Mouse (Mus musculus) left cerebral cortex, postnatal 10 days (tissue): ENCODE data around the gene Rab37. TPM values are rescaled to one million over a fixed set of nuclear protein-coding genes. Genes with fewer than 3 reads are reported as not detected.

Experiments used
- DNase-seq, 2 experiments: peaks; one replicate each; pipeline ENCODE4 v3.0.0; 2021 to 2022; ENCODE audit warnings: low spot score in 2 of 2, mixed read lengths in 1 of 2; ENCODE audit errors: extremely low spot score in 1 of 2
- intact Hi-C: fragments of 180-260 bp; cut with DNase I; formaldehyde crosslinking; loops from one replicate; pipeline ENCODE4 v1.15.1; 2025
- total RNA-seq, 2 experiments: library from RNA; stranded (reverse); gene quantifications; 2 replicates each; pipeline ENCODE4 v1.2.3; 2021

Gene Rab37
- total RNA-seq, 2 experiments from 2014 or later = 0.39 to 0.51 TPM

DNA sequence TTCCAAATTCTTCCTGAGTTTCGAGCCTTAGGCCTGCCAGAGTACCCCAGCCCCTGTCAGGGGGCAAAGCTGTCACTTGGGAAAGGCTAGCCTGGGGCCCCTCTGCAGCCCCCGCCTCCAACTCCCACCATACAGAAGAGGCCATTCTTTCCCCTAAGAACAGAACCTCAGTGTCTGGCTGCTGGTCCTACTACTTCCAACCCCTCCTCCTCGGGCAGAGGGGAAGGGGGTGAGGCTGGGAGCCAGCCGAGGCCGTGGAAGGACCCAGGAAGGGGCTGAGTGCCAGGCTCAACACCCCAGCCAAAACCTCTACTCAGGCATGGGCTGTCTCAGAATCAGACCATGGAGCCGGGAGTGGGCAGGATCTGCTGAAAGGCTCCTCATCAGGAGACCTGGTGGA is 88.0 kb downstream of the Rab37 start:
- DNase-seq = peak; percentile 62 to 64
- intact Hi-C loops = no loop called here

DNA sequence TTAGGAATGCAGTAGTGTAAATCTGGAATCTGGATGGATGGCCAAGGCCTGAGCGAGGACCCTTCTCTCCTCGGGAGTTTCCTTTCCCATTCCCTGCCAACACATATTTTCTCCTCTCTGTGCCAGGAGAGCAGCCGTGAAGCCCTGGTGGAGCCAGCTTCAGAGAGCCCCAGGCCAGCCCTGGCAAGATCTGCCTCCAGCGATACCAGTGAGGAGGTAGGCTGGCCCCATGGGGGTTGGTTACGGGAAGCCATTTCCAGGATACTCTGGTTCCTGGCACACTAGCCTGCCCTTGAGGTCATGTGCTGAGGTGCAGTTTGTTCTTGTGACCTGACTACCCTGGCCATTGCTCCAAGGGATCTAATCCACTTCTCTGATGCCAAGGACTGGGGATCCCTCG is 88.7 kb downstream of the Rab37 start:
- no peak for DNase-seq
- intact Hi-C loops = no loop called here

DNA sequence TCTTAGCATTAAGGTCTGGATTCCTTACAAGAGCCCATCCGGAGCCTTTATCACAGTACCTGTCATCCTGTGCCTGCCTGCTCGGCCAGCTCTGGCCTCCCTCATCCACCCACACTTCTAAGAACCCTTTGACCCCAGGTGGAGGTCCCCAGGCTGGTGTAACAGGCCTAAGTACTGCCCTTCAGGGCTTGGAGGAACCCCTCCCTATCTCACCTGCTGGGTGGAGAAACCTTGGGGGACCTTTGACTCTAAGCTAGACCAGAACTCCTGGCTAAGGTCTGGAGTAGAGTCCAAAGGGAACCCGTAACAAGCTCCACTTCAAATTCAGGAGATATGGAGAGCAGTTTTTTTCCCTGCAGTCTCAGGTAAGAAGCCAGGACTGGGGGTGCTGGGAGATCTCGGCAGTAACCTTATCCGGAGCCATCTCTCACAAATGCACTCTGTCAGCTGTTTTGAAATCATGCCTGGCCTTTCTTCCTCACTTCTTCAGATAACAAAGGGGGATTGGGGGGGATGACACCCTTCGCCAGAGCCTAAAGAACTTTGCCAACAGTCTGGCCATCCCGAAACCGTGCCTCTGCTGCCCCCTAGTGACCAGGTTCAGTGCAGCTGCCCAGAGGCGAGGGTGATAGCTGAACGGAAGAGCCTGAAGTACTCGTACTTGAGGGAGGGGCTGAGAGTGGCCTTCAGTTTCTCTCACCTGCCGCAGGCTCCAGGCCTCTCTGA is 90.8 kb downstream of the Rab37 start:
- intact Hi-C loops = loop anchor here (2.0 kb wide), 1 partner anchor 21 kb away; no protein-coding TSS in a partner anchor
- peak; percentile 74 to 86 for DNase-seq

DNA sequence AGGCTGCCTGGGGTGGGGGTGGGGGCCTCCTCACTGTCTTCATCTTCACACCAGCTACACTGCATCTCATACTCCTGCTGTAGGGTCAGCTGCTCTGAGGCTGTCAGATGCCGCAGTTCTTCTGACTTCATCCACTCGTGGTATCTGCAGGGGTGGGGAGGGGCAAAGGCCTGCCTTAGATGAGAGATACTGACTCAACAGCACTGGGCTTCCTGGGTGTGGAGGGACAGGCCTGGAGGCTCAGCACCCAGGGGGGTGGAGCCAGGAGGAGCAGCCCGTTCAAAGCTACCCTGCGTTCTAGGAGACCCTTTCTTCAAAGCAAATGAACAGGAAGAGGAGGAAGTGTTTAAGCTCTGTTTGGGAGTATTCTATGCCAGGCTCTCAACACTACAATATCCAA is 93.7 kb downstream of the Rab37 start:
- DNase-seq = no peak
- intact Hi-C loops = no loop called here

DNA sequence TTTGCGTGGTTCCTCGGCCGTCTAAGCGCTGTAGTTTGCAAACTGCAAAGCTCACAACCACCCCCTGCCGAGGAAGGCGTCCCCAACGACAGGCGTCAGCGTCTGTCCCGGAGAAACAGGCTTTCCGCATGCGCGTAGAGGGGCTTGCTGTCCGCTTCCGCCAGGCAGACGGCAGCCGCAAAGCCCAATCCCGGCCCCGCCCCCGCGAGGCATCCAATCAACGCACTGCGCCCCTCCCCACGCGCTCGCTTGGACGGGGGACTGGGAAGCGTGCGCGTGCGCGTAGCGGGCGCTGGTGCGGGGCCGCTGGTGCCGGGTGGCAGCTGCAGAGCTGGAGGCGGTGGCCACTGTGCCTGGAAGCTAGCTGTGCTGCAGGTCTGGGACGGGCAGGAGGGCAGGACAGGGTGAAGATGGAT is 96.0 kb downstream of the Rab37 start, which contains the start of gene Tmem104:
Gene Tmem104 (plus strand): TSS at position 264 of the 416 bp plus-strand sequence.
- intact Hi-C loops = no loop called here
- peak; percentile 99 to 100 for DNase-seq

DNA sequence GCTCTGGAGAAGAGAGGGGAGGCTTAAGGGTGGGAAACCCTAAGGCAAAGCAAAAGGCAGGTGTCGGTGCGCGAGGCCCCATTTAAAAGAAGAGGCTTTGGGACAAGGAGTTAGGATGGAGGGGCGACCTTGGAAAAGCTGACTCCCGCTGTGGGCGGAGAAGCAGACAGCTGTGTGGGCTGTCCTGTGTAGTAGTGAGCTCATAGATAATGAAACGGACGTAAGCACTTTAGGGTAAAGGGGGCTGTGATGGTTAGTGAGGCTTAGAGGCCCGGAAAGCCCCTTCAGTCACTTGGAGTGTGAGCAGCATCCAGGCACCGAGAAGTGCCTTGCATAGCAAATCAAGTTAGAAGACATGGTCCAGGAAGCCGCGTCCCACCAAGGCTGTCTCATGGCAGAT is 96.5 kb downstream of the Rab37 start, which contains the start of gene Nat9:
Gene Nat9 (minus strand): TSS at position 167 of the 400 bp plus-strand sequence.
- intact Hi-C loops = no loop called here
- no peak for DNase-seq

DNA sequence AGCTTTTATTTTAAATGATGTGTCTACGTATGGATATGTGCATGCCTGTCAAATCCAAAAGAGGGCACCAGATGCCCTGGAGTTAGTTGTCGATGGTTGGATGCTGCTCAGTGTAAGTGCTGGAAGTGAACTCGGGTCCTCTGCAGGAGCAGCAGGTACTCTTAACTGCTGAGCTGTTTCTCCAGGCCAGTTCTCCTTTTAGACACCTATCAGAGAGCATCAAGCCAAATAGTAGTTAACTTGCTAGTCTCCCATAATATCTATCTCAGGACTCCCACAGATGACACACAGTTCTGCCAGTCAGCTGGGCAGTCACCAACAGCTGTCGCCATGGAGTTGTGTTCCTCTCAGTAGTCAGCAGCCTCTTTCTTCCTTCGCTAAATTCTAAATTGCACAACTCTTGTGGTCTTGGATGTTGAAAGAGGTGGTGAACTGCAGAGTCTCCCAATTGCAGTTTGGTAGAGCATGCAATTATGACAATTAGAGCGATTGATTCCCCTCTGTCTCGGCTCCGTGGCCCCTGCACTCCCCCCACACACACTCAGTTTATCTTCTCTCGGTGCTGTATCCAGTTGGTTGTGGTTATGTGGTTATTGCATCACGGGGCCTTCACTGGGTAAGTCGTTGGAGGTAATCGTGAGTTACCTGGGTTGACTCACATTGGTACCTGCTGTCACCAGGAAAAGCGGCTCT is 97.5 kb downstream of the Rab37 start:
- no peak for DNase-seq
- intact Hi-C loops = no loop called here

DNA sequence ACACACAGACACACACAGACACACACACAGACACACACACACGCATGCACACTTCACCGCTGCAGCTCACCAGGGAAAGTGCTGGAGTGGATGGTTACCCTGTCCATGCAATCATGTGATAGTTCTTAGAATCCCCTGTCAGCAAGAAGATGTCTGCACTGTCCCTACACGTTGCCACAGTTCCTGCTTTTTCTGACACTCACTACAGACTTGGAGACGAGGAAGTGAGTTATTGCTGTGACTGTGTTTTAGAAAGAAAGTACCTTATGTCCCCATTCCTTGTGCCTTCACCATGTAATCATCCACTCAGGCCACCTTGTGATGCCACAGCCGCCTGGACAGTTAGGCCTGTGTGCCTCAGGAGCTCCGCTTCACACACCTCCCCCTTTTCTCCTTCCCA is 98.1 kb downstream of the Rab37 start:
- intact Hi-C loops = no loop called here
- no peak for DNase-seq

DNA sequence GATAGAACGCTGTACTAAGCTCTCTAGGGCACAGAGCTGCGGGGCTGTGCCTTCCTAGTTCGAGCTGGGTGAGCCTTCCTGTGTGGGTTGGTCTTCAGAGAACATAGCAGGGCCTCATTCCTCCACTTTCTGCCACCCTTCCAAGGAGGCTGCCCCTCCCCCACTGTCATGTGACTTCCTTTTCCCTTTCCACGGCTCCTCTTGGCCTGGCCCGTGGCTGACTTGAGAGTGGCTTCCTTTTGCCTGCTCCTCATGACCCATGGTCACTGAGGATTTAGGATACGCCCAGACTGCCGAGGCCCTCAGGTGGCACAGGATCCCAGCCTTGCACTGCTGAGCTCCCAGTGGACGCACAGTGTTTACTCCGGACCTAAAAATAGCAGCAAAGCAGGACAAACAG is 100.9 kb downstream of the Rab37 start:
- peak in 1 of 2 experiments; percentile 82 for DNase-seq
- intact Hi-C loops = no loop called here

DNA sequence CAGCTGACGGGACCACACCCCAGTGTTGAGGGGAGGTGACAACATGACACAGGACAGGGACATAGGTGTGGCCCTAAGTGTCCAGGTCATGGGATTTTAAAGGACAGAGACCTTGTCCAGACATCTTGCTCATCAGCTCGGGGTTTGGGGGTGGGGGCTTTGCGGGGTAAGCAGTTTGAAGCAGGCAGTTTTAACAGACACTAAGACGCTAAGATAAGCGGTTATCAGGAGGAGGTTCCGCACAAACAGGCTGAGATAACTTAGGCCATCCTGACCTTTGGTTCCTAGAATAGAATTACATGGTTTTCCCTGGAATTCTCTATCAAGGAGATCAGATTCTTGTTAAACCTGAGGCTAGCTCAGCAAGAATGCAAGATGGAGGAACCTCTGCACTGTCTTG is 103.5 kb downstream of the Rab37 start:
- DNase-seq = no peak
- intact Hi-C loops = no loop called here

DNA sequence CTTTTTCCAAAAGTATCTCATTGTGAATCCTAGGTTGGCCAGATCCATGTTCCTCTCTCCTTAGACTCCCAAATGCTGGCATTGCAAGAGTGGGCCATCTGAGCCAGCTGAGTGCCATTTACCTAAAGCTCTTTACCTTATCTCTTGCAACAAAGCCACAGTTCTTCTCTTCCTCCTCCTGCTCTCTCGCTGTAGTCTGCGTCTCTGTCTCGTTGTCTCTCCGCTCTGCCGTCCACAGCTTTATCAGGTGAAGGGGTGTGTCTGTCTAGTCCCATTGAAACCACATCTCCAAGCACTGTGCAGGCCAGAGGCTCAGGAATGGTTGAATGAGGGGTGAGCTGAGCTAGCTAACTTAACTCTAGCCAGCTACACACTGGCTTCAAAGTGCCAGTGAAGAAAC is 104.7 kb downstream of the Rab37 start:
- intact Hi-C loops = no loop called here

DNA sequence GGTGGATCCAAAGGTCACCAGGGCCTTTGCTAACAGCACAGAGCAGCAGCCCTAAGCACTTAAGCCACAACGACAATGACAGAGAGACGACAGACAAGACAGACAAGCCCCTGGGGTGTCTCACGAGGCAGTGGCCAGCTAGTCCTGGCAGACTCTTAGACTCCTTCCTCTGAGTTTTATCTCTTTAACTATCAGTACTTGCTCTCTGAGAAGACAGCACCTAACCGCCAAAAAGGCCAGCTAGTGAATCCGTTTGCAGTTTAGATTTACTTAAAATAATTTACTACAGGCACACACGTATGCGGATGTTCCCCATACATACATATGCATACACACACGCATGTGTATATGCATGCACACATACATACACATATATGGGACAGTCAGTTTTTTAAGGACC is 106.3 kb downstream of the Rab37 start:
- DNase-seq = no peak

More for the DNA sequence above, 104.7 kb downstream of the Rab37 start:
- no peak for DNase-seq

DNA sequence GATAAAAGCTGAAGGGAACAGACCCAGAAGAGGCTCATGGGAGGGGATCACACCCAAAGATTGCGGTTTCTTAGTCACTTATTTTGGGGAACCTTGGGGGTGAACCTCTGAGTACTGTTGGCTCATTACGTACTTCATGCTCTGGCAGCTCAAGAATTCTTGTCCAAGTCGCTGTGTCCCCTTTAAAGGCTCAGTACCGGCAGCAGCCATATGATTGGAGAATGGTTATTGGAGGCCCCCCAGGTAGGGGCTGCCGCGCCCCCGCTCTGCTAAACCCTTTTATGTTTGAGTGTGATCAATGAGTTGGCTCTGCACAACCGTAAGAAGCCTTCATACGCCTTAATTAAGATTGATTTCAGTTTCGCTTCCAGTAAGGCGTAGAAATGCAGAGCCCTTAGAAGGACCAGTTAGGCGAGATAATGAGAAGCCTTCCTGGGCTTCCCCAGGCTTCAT is 107.7 kb downstream of the Rab37 start:
- DNase-seq = no peak
- intact Hi-C loops = no loop called here

More for the DNA sequence above, 106.3 kb downstream of the Rab37 start:
- intact Hi-C loops = no loop called here

DNA sequence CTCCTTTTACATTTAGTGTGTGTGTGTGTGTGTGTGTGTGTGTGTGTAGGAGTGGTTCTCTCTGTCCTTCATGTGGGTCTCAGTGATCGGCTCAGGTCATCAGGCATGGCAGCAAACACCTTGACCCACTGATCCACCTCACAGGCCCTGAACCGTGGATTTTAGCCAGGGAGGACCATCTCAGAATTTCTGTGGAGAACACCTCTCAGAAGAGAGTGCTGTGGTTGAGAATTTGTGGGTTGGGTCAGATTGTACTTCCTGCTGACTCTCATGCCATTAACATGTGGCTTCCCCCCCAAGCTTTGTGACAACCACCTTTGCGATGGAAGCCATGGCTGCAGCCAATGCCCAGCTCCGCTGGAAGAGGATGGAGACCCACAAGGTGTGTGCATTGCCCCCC is 109.3 kb downstream of the Rab37 start:
- intact Hi-C loops = loop anchor here (10.0 kb wide), 1 partner anchor 154 kb away; no protein-coding TSS in a partner anchor
- no peak for DNase-seq

DNA sequence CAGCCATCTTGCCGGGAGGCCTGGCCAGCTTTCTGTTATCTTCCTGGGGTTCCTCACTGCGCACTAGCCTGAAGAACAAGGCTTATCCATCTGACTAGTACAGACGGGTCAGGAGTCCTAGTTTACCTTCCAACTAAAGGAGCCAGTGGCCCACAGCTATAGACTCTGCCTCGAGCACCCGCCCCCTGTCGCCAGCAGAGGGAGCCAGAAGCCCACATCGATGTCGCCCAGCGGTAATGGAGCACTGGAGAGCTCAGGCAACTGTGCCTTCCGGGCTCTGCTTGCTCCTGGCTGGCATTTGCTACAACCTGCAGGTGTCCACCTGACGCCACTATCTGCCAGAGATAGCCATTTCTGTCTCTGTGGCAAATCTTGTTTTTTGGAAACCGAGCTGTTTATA is 111.1 kb downstream of the Rab37 start:
- intact Hi-C loops = loop anchor here (10.0 kb wide), 1 partner anchor 152 kb away; no protein-coding TSS in a partner anchor
- peak; percentile 69 to 83 for DNase-seq

DNA sequence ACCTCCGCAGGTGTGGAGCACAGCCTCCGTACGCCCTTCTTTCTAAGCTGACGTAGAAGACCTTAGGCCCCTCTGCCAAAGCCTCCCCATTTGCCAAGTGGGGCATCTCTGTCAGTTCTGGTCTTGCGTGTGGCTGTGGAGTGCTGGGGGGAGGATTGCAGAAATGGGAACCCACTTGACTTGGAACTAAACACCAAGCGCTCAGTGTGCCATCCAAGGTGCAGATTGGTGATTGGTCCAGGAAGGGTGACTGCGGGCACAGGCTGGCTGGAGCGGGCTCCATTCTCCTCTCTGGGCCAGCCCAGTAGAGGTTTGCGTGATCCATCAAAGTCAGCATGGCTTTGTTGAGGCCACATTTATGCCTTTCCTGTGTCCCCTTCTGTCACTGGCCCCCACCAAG is 111.5 kb downstream of the Rab37 start:
- intact Hi-C loops = loop anchor here (1.0 to 10.0 kb wide), 2 partner anchors 68 to 152 kb away; no protein-coding TSS in a partner anchor
- no peak for DNase-seq

DNA sequence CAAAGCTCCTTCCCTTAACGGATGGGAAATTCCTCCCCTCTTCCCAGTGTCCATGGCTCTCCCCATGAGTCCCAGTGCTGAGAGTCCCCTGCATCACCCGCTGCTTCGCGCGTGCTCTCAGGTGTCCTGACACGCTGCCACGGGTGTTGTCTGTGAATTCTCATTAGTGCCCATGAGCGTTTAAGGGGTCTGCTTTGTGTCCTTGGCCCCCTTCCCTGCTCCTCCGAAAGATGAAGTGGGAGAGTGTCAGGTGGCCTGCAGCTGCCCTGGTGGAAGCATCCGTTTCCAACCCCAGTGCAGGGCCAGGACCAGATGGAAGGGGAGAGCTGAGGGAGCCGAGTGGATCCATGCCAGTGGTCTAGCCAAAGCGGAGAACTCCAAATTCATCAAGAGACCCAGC is 116.9 kb downstream of the Rab37 start:
- intact Hi-C loops = loop anchor here (10.0 kb wide), 1 partner anchor 147 kb away; no protein-coding TSS in a partner anchor
- DNase-seq = no peak

DNA sequence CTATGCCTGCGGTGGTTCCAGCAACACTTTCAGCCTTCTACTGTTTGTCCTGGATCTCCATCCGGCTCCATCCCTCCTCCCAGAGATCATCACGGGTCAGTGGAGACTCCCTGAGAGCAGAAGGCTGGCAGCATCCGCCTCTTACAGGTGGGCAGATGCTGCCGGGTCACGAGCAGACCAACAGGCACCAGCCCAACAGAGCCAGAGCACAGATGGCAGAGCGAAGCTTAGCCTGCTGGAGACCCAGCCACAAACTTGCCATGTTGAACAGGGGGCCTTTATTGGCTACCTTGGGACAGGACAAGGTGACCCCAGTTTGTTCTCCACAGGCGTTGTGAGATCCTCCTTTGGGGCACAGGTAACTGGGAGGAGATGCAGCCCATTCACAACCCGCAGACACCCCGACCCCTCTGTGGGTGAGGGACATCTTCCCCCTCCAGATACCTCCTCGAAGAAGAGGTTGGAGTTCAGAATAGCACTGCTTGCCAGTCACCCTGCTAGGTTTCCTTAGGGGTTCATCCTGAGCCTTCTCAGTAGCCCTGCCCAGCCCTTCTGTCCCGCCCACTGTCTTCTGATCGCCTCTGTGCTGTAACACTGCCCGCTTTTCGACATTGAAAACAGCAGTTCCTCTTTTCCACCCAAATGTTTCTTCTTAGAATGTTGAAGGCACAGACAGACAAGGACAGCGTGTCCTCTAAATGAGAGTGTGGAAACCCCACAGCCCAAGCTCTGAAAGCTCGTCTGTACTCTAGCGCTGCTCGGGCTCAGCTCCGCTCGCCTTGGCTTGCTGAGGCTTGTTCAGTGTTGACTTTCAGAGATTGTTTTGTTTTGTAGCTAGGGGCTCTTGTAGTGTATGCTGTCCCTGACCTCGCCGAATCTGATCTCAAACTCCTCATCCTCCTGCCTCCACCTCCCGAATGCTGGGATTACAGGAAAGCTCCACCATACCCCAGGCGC is 117.8 kb downstream of the Rab37 start:
- DNase-seq = no peak
- intact Hi-C loops = loop anchor here (10.0 kb wide), 1 partner anchor 146 kb away; no protein-coding TSS in a partner anchor

DNA sequence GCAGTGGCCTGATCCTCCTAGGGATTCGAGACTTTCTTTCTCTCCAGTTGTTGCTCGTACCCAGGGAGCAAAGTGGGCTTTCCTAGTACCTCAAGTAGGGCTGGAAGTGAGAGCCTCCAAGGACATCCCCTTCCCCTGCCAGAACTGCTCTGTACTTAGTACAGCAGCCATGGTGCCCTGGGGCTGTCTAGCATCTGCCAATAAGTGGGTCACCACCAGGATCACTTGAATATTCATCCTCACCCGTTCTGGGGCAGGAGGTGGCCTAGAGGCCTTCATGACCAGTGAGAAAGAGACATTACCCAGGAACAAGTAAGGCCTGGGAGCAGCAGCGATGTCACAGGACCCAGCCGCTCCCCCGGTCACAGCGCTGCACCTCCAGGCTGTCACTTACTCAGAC is 118.7 kb downstream of the Rab37 start:
- intact Hi-C loops = loop anchor here (10.0 kb wide), 1 partner anchor 145 kb away; no protein-coding TSS in a partner anchor
- DNase-seq = no peak
